Mouse (Mus musculus) spleen, adult 2 months (tissue): ENCODE results near the gene Cd5. TPM values are rescaled to one million over a fixed set of nuclear protein-coding genes. Genes with fewer than 3 reads are reported as not detected.
A peak's percentile ranks its signal among the peaks of the same experiment; 100 is the strongest.

Experiments
- DNase-seq, 2 experiments: peaks; one replicate each; pipeline versions ENCODE4 v3.0.0 to v3.0.0-alpha.2; 2012 to 2021; ENCODE audit warnings: low spot score in 2 of 2, low read depth in 1 of 2
- H3K27ac ChIP-seq: fragments of 200-500 bp; 2 replicates; pipeline ENCODE4 v1.5.1; 2012; ENCODE audit warnings: low read length, inconsistent platforms; ENCODE audit not compliant: insufficient read depth
- H3K27me3 ChIP-seq: fragments of 200-500 bp; 2 replicates; pipeline ENCODE4 v1.6.1; 2012; ENCODE audit warnings: mild to moderate bottlenecking, moderate library complexity, low read length, inconsistent platforms; ENCODE audit not compliant: control insufficient read depth, insufficient read depth
- H3K36me3 ChIP-seq: fragments of 200-500 bp; 2 replicates; pipeline ENCODE4 v1.6.1; 2012; ENCODE audit warnings: mild to moderate bottlenecking, low read length, inconsistent platforms; ENCODE audit not compliant: control insufficient read depth, insufficient read depth
- H3K4me1 ChIP-seq: fragments of 200-500 bp; 2 replicates; pipeline ENCODE4 v1.6.1; 2011; ENCODE audit warnings: inconsistent platforms; ENCODE audit not compliant: control insufficient read depth, insufficient read depth, insufficient read length
- H3K4me3 ChIP-seq: fragments of 200-500 bp; 2 replicates; pipeline ENCODE4 v1.5.1; 2011; ENCODE audit warnings: mild to moderate bottlenecking, inconsistent platforms; ENCODE audit not compliant: insufficient read depth, insufficient read length; ENCODE audit errors: extremely low read depth
- CTCF ChIP-seq: fragments of 200-500 bp; IDR thresholded peaks from 2 replicates; pipeline ENCODE4 v1.5.1; 2011; ENCODE audit warnings: mild to moderate bottlenecking, inconsistent platforms; ENCODE audit not compliant: insufficient read depth, insufficient read length, insufficient replicate concordance; ENCODE audit errors: extremely low read depth
- POLR2A ChIP-seq: fragments of 200-500 bp; IDR thresholded peaks from 2 replicates; pipeline ENCODE4 v1.6.1; 2011; ENCODE audit warnings: low read depth, low read length, inconsistent platforms
- WGBS: fragments of 180-500 bp; shearing (Covaris S2); methylation state at CpG from one replicate; pipeline ENCODE4 v1.1.7; 2018; 5-methylcytosine and 5-hydroxymethylcytosine counted together
- polyA plus RNA-seq: library from polyadenylated mRNA; depleted of rRNA; stranded (reverse); fragments of >200 nt; gene quantifications from 2 replicates; pipeline ENCODE4 v1.2.3, GENCODE M21; 2012

Gene Cd5
- polyA plus RNA-seq, 1 experiment, result 35.2 TPM

GRCm38 (mm10) chr19:10740641-10741440, 2.0 kb upstream of the Cd5 start:
- TF ChIP-seq CTCF (no peak), POLR2A (no peak)
- no peak overlapping the region for H3K4me3 ChIP-seq

GRCm38 (mm10) chr19:10739916-10740315, 1.1 kb upstream of the Cd5 start:
- no peak overlapping the region for H3K4me3 ChIP-seq
- WGBS, result 62% methylated on average over 4 of the region's 4 CpGs
- TF ChIP-seq POLR2A (no peak), CTCF (no peak)
- H3K27ac ChIP-seq, result peak overlapping the region; percentile 19; the same call in 1 of the 2 replicates
- no peak for DNase-seq
- peaks cover 28% of the 10 kb centered on the region; the same call in 1 of the 2 replicates for H3K4me1 ChIP-seq
- H3K27me3 ChIP-seq, result no peaks in the 10 kb centered on the region
- H3K36me3 ChIP-seq, result no peaks in the 10 kb centered on the region

More at GRCm38 (mm10) chr19:10740641-10741440, 2.0 kb upstream of the Cd5 start:
- Histone ChIP-seq H3K27ac (peak overlapping the region; percentile 79), H3K27me3 (no peaks in the 10 kb centered on the region), H3K36me3 (no peaks in the 10 kb centered on the region), H3K4me1 (peaks cover 28% of the 10 kb centered on the region; the same call in 1 of the 2 replicates)
- 21% methylated on average over 11 of the region's 11 CpGs for WGBS
- DNase-seq, result peak; percentile 56 to 77

GRCm38 (mm10) chr19:10738038-10738437, 764 bp downstream of the Cd5 start:
- TF ChIP-seq CTCF (no peak), POLR2A (no peak)
- H3K36me3 ChIP-seq, result no peaks in the 10 kb centered on the region
- H3K27ac ChIP-seq, result peak overlapping the region; percentile 89
- H3K4me3 ChIP-seq, result peak overlapping the region; percentile 59
- H3K4me1 ChIP-seq, result peaks cover 28% of the 10 kb centered on the region; the same call in 1 of the 2 replicates
- no peaks in the 10 kb centered on the region for H3K27me3 ChIP-seq
- DNase-seq, result no peak
- WGBS, result 71% methylated on average over 6 of the region's 6 CpGs

GRCm38 (mm10) chr19:10735861-10736260, 2.9 kb downstream of the Cd5 start:
- no peaks in the 10 kb centered on the region for H3K36me3 ChIP-seq
- H3K27me3 ChIP-seq, result no peaks in the 10 kb centered on the region
- H3K4me1 ChIP-seq, result peaks cover 16% of the 10 kb centered on the region; the same call in 1 of the 2 replicates
- H3K4me3 ChIP-seq, result 0 out of 2 replicates have a peak overlapping the region, but pooled peaks have one; percentile 1
- DNase-seq, result no peak
- TF ChIP-seq CTCF, result no peak
- no peak for TF ChIP-seq POLR2A
- peak overlapping the region; percentile 20; the same call in 1 of the 2 replicates for H3K27ac ChIP-seq
- 84% methylated on average over 7 of the region's 7 CpGs for WGBS

- Histone ChIP-seq H3K27ac (no peak overlapping the region), H3K4me1 (peaks cover 9% of the 10 kb centered on the region; the same call in 1 of the 2 replicates), H3K36me3 (no peaks in the 10 kb centered on the region), H3K4me3 (no peak overlapping the region), H3K27me3 (no peaks in the 10 kb centered on the region)
- no peak for DNase-seq
- WGBS, result 74% methylated on average over 3 of the region's 3 CpGs
- TF ChIP-seq POLR2A (no peak), CTCF (no peak)
These were observed 3.7 kb downstream of the Cd5 start for GRCm38 (mm10) chr19:10735061-10735460.

- Histone ChIP-seq H3K27me3 (no peaks in the 10 kb centered on the region), H3K4me1 (peaks cover 9% of the 10 kb centered on the region; the same call in 1 of the 2 replicates), H3K36me3 (no peaks in the 10 kb centered on the region), H3K27ac (no peak overlapping the region), H3K4me3 (no peak overlapping the region)
- WGBS, result 71% methylated on average over 7 of the region's 7 CpGs
- no peak for DNase-seq
- TF ChIP-seq CTCF, result no peak
- no peak for TF ChIP-seq POLR2A
These were observed 4.2 kb downstream of the Cd5 start for GRCm38 (mm10) chr19:10734554-10734953.
